Mouse (Mus musculus): Measurements from ENCODE around the gene Gm49354. TPM values are rescaled to one million over a fixed set of nuclear protein-coding genes. Genes with fewer than 3 reads are reported as not detected.
"Not testable (repeated sequence)": the region's sequence is repeated elsewhere in the genome, so short reads cannot be mapped to it uniquely, and the experiment has no call there.

Gene Gm49354
- not detected for total RNA-seq (2021)

DNA sequence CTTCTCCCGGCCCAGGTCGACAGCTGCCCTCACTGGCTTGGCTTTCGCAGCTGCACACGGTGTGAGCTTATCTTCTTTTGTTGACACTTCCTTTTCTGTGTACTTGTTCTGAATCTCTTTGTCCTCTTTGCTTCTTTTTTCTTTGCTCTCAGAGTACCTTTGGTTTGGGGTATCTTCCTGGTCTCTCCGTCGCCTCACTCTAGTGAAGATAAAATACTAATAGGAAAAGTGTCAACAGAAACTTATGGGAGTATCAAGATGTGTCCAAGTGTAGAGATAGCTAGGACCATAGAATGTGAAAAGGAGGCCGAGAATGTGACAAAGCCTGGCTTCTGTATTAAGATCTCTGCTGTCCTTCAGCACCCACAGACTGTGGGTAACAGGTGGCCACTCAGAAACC is at the start of gene Gm49354:
Gm49354 (minus strand) TSS at position 101 of the 400 bp plus-strand sequence.
- no peak for DNase-seq (ENCODE audit: low spot score)
- intact Hi-C loops (cut with DNase I), result no loop called here

DNA sequence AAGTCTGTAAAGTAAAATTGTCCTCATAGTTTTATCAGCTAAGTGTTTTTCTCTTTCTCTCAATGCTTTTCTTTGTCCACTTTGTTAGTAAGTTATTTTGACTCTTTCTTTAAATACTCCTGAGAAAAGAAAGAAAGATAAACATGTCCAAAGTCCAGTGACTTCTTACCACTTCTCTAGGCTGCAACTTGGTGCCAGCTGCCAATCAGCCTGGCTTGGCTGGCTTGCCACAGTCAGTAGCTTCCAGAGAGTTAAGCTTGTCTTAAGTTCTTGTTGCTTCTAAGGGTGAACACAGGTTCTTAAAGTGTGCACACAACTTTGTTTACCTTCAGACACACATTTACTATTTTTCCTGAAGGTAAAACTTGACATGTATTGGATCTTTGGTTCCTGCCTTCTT is 43.9 kb upstream of the Gm49354 start:
- DNase-seq (ENCODE audit: low spot score), result no peak
- intact Hi-C loops (cut with DNase I), result no loop called here

DNA sequence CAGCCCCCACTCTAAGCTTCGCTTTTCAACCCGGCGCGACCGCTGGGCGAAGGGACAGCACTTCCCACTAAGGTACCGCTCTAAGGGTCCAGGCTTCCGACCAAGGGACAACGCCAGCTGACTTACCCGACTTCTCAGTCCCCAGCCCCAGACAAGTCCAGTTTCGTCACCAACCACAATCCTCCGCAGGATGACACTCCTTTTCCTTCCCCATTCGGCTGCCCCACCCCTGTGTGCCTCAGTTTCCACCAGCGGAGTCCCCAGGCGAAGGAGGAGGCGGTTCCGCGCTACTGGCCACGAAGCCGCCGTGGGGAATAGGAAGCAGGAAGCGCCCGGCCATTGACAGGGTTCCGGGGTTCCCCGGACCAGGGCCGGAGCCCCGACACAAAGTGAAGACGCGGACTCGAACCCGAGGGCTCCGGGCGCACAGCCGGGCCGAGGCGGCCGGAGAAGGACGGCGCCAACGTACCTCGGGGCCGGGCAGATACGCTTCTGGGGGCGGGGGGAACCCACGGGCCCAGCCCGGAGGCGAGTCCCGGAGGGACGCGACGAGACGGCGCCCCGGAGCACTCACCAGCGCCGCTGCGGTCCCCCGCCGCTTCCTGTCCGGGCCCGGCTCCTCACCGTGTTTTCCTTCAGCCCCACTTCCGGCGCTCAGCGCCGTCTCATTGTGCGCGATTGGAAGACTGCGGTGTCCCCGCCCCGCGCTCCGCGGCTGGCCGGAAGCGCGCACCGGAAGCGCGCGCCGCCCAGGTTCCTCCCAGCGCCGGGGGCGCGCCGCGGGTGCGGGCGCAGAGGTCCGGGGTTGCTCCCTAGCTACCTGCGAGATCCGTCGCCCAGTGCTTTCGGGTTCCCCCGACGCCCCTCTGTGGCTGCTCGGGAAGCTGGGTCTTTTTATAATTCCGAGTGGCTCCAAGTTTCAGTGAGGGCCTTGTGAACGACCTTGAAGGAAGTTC is 40.7 kb upstream of the Gm49354 start, which contains the start of gene Tut7:
Tut7 (minus strand) TSS at position 641 of the 956 bp plus-strand sequence.
- peak; percentile 92 for DNase-seq (ENCODE audit: low spot score)
- intact Hi-C loops (cut with DNase I), result loop anchor here (5.0 kb wide), 1 partner anchor 50 kb away; no protein-coding TSS in a partner anchor

DNA sequence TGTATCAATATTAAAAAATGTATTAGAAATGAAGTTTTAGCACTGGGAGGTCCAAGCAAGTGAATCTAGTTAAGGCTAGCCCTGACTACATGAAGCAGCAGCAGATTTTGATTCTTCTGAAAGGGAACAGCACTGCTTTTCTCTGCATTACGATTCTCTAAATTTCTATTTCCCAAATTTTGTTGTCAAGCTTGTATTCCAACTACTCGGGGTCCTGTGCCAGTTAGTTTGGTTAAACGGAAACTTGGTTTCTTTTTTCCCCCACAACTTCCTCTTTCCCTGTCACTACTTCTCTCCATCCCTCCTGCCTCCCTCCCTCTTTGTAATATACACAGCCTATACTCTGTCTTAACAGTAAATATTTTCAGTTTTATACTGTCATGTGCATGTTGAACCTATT is 38.8 kb upstream of the Gm49354 start:
- no peak for DNase-seq (ENCODE audit: low spot score)
- intact Hi-C loops (cut with DNase I), result loop anchor here (2.0 to 5.0 kb wide), 2 partner anchors 20 to 49 kb away; no protein-coding TSS in a partner anchor

DNA sequence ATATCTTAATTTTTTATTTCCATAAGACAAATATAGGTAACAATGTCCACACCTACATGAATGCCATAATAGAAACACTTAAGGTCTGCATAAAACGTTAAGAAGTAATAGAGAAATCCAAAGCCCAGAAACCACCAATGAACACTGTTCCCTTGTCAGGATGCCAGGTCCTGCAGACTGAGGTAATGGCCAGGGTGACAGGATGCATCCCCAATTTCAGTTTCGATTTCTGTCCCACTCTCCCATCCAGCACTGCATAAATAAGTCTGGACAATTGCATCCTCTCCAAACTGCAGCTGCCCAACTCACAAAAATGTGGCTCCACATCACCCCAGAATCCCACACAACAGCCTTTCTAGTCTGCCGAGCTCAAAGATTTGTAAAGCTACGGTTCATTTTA is 38.1 kb upstream of the Gm49354 start:
- no peak for DNase-seq (ENCODE audit: low spot score)
- intact Hi-C loops (cut with DNase I), result loop anchor here (2.0 to 5.0 kb wide), 2 partner anchors 21 to 48 kb away; no protein-coding TSS in a partner anchor

DNA sequence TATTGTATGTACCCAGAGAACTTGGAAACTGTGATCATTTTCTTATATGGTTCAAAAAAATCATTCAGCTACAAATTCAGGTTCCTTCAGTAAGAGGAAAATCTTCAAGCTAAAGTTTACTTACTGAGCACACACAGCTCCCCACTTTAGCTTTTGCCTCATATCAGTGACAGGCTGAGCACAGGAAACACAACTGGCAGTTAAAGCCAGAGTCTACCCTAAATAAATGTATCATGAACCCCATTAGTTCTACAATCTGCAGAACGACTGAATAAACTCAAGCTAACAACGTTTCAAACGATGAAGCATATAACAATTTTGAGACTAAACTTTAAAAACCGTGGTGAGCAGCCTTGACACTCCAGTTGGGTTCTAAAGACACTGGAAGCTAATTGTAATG is 35.3 kb upstream of the Gm49354 start:
- DNase-seq (ENCODE audit: low spot score), result no peak
- intact Hi-C loops (cut with DNase I), result no loop called here

DNA sequence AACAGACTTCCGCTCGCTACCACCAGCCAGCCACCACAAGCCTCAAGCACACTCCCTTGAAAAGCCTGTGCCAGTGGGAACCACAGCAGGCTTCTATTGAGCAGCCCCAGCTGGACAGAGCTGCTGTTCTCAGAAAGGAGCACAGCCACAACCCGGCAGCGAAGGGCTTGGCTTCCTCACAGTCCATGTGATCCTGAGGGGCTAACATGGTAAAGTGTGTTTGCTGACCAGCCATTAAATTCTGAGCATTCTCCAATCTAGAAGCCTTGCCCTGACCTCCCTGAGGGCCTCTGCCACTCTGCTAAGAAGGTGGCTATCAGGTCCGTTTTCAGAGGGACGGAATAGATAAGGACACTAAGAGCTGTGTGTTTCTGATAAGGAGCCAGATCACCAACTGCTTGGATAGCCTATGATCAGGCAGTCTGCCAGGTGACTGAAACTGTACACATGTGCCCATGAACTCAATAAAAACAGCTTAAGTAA is 32.1 kb upstream of the Gm49354 start:
- intact Hi-C loops (cut with DNase I), result no loop called here
- no peak for DNase-seq (ENCODE audit: low spot score)

DNA sequence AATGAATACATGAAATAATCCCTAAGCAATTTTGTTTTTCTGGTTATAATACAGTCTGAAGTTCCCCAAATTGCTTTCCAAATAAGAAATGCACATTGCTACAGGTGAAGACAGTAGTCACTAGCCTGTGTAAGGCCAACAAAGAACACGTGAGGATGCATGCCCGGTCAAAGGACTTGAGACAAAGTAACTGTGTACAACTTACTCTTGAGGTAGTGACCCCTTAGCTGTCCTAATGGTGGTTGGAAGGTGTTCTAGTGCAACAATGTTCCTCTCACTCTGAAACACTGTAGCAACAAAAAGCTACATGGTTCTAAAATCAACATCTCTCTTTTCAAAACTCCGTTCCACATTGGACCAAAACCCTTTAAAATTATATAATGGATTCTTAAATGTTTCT is 29.5 kb upstream of the Gm49354 start:
- DNase-seq (ENCODE audit: low spot score), result no peak
- intact Hi-C loops (cut with DNase I), result no loop called here

DNA sequence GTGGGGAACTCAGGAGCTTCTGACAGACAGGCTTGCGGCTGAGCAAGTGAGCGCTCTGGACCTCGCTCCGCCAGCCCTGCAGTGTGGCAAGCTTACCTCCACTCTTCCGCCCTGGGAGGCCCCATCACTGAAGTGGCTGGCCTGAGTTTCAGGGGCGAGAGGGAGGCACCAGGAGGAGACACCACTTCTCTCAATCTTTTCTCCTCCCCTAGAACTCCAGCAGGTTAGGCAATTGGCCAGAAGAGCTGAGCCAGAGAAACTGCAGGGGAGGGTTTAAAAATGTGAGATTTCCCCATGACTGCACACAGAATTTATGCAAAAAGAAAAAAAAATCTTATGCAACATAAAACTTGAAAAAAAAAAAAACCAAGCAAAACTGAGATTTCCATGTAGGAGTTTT is 19.0 kb upstream of the Gm49354 start:
- DNase-seq (ENCODE audit: low spot score), result no peak
- intact Hi-C loops (cut with DNase I), result no loop called here

DNA sequence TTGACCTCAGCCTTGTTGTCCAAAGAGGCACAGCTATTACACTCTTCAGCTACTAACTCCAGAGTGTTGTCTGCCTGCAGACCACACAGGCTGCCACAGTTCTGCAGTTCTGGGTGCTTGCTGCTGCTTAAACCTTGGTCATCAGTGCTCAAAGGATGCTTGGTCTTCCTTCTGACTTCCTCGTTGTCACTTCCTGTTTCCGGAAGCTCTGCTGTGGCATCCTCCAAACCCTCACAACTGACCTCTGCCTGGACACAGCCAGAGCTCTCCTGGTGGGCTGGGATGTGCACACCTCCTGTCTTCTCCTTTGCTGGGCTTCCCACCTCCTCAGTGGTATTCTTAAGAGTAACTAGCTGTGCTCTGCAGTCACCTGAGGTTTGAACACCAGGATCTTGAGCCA is 18.0 kb upstream of the Gm49354 start:
- intact Hi-C loops (cut with DNase I), result no loop called here

DNA sequence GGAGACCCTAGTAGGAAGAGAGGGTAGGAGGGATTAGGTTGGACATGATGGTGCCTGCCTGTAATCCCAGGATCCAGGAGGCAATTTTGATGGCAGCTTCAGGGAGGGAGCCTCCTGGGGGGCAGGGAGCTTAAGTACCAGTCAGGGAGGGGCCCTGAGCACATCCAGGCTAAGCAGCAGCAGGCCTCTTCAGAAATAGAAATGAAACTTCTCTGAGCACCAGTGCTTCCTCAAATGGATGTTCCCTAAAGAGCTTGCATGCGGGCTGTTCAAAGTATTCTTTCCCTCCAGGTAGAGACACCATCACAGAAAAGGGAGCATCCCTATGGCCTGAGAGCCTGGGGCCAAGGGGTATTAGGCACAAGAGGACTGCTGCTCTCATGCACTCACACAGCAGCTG is 16.3 kb upstream of the Gm49354 start:
- no peak for DNase-seq (ENCODE audit: low spot score)
- intact Hi-C loops (cut with DNase I), result no loop called here

More for the DNA sequence above, 18.0 kb upstream of the Gm49354 start:
- no peak for DNase-seq (ENCODE audit: low spot score)

DNA sequence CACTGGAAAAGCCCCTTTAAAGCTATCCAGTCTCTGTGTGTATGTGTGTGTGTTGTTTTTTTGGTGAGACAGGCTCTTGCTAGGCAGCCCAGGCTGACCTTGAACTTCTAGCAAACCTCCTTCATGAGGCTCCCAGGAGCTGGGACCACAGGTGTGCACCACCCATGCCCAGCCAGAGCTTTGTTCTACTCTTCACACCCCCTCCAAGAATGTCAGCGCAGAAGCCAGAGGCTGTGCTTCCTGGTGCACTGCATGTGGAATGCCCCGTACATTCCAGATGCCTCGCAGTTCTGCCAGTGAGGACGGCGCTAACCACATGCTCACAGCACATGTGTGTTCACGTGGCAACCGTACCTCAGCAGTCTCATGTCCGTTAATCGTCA is 14.4 kb upstream of the Gm49354 start:
- no peak for DNase-seq (ENCODE audit: low spot score)

DNA sequence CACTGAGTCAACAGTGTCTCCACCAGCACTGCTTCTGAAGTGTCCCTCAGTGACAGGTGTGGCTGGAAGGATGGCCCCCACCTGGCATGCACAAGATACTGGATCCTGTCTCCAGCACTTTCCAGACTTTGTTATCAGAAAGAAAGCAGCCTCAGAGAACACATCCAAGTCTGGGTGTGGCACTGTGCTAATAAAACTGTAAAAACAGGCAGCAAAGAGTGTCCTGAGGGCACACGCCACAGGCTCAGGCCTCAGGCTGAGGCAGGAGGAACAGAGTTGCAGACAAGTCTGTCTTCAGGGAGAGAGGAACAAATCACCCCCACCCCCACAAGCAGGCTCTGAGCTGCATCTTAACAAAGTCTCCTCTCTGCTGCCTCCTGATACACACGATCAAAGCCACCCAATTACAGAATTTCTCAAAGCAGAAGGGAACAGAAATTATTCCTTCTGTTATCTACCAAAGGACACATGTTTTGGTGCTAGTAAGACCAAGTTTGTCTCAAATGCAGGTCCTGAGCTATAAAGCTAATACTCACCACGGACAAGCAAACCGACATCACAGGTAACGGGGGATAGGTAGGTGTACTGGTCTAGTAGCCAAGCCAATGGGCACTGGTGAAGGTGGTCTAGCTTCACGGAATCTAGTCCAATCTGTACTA is 13.9 kb upstream of the Gm49354 start:
- DNase-seq (ENCODE audit: low spot score), result no peak
- intact Hi-C loops (cut with DNase I), result no loop called here

More for the DNA sequence above, 14.4 kb upstream of the Gm49354 start:
- intact Hi-C loops (cut with DNase I), result no loop called here

DNA sequence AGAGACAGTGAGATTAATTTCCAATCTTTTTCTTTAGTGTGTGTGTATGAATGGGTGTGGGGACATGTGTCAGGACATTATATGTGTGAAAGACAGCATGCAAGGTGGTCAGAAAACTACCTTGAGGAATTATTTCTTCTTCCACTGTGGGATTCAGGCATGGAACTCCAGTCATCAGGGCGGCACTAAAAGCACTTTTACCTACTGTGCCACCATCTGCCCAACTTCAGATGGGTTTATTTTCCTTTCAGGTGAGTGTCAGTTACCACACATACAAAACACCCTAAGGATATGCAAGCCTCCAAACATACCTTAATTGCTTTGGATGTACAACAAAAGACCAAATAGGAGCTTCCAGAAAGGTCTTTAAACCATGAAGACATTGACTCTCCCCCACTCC is 12.7 kb upstream of the Gm49354 start:
- DNase-seq (ENCODE audit: low spot score), result no peak
- intact Hi-C loops (cut with DNase I), result no loop called here

DNA sequence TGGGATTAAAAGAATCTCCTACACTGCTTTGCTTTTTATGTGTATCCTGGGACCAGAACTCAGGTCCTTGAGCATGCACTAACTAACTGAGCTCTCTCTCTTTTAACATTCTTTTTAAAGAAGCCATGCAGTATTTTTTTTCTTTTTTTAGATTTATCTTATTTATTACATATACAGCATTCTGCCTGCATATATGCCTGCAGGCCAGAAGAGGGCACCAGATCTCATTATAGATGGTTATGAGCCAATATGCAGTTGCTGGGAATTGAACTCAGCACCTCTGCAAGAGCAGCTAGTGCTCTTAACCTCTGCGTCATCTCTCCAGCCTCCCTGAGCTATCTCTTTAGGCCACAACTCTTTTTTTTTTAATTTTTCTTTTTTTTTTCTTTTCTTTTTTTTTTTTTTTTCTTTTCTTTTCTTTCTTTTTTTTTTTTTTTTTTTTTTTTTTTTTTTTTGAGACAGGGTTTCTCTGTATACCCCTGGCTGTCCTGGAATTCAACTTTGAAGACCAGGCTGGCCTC is 2.2 kb downstream of the Gm49354 start:
- intact Hi-C loops (cut with DNase I), result loop anchor here (2.0 kb wide), 1 partner anchor 27 kb away; no protein-coding TSS in a partner anchor
- not testable (repeated sequence) for DNase-seq (ENCODE audit: low spot score)

DNA sequence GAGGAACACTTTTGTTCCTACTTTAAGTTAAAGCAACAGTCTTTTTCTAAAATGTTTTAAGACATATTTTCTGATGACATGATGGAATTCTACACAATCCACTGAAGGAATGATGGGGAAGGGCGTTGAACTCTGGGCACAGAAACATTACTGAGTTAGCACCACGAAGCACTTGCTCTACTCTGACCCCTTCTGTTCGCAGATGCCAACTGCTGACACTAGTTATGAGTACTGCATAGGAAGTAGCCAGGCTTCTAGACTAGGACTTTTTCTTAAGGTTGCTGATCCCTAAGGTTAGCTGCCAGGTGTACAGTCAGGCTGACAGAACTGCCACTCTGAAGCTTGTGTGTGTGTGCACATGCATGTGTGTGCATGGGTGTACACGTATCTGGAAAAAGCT is 2.8 kb downstream of the Gm49354 start:
- intact Hi-C loops (cut with DNase I), result no loop called here

DNA sequence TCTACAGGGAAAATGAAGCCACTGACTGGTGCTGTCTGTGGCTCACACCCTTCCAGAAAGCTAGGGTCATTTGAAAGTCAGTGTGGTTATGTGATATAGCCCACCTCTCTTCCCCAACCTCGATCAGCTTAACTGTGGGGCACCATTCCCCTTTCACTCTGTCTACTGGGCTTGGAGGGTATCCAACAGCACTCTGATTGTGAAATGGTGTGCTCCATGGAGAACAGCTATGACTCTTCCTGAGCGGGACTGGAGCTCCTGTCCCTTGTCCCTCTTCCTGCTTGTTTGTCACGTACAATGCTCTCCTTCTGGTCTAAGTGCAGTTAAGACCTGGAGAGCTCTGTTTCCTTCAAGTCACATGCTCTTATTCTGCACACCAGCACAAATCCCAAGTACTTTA is 6.9 kb downstream of the Gm49354 start:
- DNase-seq (ENCODE audit: low spot score), result no peak
- intact Hi-C loops (cut with DNase I), result no loop called here

More for the DNA sequence above, 2.8 kb downstream of the Gm49354 start:
- DNase-seq (ENCODE audit: low spot score), result no peak

DNA sequence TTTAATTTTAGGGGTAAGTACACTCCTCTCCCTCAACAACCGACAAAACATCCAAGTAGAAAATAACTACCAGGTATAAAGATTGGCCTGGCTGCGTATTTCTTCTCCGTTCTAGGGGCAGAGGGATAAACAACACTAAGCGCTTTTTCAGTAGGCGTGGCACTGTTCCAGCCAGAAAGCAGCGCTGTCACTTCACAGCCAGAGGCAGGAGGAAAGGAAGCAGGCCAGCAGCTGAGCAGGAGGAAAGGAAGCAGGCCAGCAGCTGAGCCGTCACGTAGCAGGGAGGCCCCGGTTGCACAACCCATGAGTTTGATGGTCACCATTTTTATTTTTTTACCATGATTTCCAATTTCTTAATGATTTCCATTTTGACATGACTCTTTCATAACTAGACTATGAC is 10.8 kb downstream of the Gm49354 start:
- peak; percentile 57 for DNase-seq (ENCODE audit: low spot score)
- intact Hi-C loops (cut with DNase I), result loop anchor here (5.0 kb wide), 1 partner anchor 51 kb away; the partner anchor contains the start of gene Tut7

DNA sequence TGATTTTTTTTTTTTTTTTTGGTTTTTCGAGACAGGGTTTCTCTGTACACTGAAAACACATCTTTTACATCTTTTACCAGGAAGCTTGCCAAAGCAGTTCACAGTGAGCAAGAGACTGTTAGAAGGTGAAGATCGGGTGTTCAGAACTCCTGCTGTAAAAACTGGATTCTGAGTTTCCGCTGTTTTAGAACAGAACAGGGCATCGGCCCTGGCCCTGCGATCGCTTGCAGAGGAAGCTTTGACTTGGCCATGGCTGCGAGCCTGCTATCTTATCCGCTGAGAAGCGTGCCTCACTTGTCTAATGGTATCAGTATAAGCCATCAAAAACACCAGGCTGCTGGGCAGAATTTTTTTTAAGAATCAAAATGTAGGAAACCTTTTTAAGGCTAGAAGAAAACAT is 11.2 kb downstream of the Gm49354 start:
- DNase-seq (ENCODE audit: low spot score), result no peak
- intact Hi-C loops (cut with DNase I), result loop anchor here (5.0 kb wide), 1 partner anchor 51 kb away; the partner anchor contains the start of gene Tut7

DNA sequence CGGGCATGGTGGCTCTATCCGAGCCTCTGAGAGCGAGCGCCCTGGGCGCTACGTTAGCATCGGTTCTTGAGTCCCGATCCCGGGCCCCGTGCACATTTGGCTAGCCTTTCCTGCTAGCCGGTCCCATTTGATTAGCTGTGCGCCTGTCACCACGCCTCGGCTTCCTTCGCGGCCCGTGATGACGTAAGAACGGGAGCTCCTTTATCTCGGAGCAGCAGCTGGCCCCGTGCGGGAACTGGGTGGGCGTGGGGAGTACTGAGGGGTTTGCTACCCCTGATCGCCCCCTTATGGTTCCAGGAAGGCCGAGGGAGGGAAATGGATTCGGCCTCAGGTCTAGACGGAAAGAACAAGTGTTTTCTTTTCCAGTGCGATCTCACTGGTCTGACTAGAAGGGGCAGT is 11.9 kb downstream of the Gm49354 start:
- peak; percentile 81 for DNase-seq (ENCODE audit: low spot score)
- intact Hi-C loops (cut with DNase I), result loop anchor here (5.0 kb wide), 1 partner anchor 52 kb away; the partner anchor contains the start of gene Tut7

Data from heart, postnatal 25 days (tissue).